Mouse (Mus musculus) heart, embryonic 16.5 days (tissue): Measurements from ENCODE around the gene Olfr656. TPM values are rescaled to one million over a fixed set of nuclear protein-coding genes. Genes with fewer than 3 reads are reported as not detected.

Experiments
- ATAC-seq: fragments of 200-750 bp; cut with Nextera tagmentation; replicated peaks from 2 replicates; pipeline ENCODE4 v1.8.0; 2017; ENCODE audit warnings: moderate number of reproducible peaks; ENCODE audit not compliant: insufficient read depth, low FRiP score; ENCODE audit errors: extremely low read depth
- H3K27ac ChIP-seq: fragments of 300-500 bp; sonication (generic); 2 replicates; pipeline ENCODE4 v1.5.1; 2014; ENCODE audit warnings: mild to moderate bottlenecking, low read length, control low read depth, moderate library complexity
- H3K27me3 ChIP-seq: fragments of 300-500 bp; sonication (generic); 2 replicates; pipeline ENCODE4 v1.6.1; 2014; ENCODE audit warnings: low read length, mixed read lengths; ENCODE audit not compliant: control insufficient read depth, insufficient read depth
- H3K36me3 ChIP-seq: fragments of 300-500 bp; sonication (generic); 2 replicates; pipeline ENCODE4 v1.6.1; 2014; ENCODE audit not compliant: control insufficient read depth, insufficient read depth
- H3K4me1 ChIP-seq: fragments of 300-500 bp; sonication (generic); 2 replicates; pipeline ENCODE4 v1.6.1; 2014; ENCODE audit warnings: low read length, mixed read lengths; ENCODE audit not compliant: control insufficient read depth, insufficient read depth
- H3K4me2 ChIP-seq: fragments of 300-500 bp; sonication (generic); 2 replicates; pipeline ENCODE4 v1.6.1; 2014; ENCODE audit warnings: low read depth, mild to moderate bottlenecking, control low read depth, low read length
- H3K4me3 ChIP-seq: fragments of 300-500 bp; sonication (generic); 2 replicates; pipeline ENCODE4 v1.5.1; 2014; ENCODE audit warnings: mild to moderate bottlenecking, control low read depth, low read length
- H3K9ac ChIP-seq: fragments of 300-500 bp; sonication (generic); 2 replicates; pipeline ENCODE4 v1.6.1; 2014; ENCODE audit warnings: low read length, control low read depth
- H3K9me3 ChIP-seq: fragments of 300-500 bp; sonication (generic); replicated peaks from 2 replicates; pipeline ENCODE4 v1.6.1; 2016; ENCODE audit warnings: low read length; ENCODE audit not compliant: control insufficient read depth
- WGBS: fragments of 180-500 bp; shearing (Covaris S2); extraction: QIAGEN DNeasy Blood & Tissue Kit; methylation state at CpG from one replicate; pipeline ENCODE4 v1.1.7; 2014; 5-methylcytosine and 5-hydroxymethylcytosine counted together
- polyA plus RNA-seq: library from polyadenylated mRNA; unstranded; fragments of >200 nt; fragmentation: Nextera tagmentation; extraction: Ambion mirVana; gene quantifications from 2 replicates; pipeline ENCODE4 v1.2.1, GENCODE M21; 2015

Olfr656 gene
- polyA plus RNA-seq, 1 experiment from 2014 or later = not detected

GRCm38 (mm10) chr7:104624494-104624893 lies 10.7 kb downstream of the Olfr656 start, which contains the start of gene Olfr657:
Gene Olfr657, plus strand, starts transcription at chr7:104624794.
- ATAC-seq = no peak
- no peaks in the 10 kb centered on the region for H3K9me3 ChIP-seq

GRCm38 (mm10) chr7:104646841-104647482 lies 33.2 kb downstream of the Olfr656 start, which contains the start of gene Olfr658:
Gene Olfr658, minus strand, starts transcription at chr7:104647305.
- Histone ChIP-seq H3K9ac (no peak within 1 kb of the TSS), H3K4me3 (no peak within 1 kb of the TSS), H3K27me3 (no peaks in the 10 kb centered on the region), H3K36me3 (no peaks in the 10 kb centered on the region), H3K4me1 (no peaks in the 10 kb centered on the region), H3K4me2 (peak within 1 kb of the TSS; percentile 51), H3K27ac (no peak within 1 kb of the TSS), H3K9me3 (no peaks in the 10 kb centered on the region)
- peak; percentile 58 for ATAC-seq
- 17% methylated on average over 21 of the region's 22 CpGs for WGBS

More at GRCm38 (mm10) chr7:104624494-104624893, 10.7 kb downstream of the Olfr656 start, which contains the start of gene Olfr657:
- Histone ChIP-seq H3K4me2 (no peak within 1 kb of the TSS), H3K36me3 (no peaks in the 10 kb centered on the region), H3K9ac (no peak within 1 kb of the TSS), H3K27me3 (no peaks in the 10 kb centered on the region), H3K27ac (no peak within 1 kb of the TSS), H3K4me1 (no peaks in the 10 kb centered on the region), H3K4me3 (no peak within 1 kb of the TSS)

DNA sequence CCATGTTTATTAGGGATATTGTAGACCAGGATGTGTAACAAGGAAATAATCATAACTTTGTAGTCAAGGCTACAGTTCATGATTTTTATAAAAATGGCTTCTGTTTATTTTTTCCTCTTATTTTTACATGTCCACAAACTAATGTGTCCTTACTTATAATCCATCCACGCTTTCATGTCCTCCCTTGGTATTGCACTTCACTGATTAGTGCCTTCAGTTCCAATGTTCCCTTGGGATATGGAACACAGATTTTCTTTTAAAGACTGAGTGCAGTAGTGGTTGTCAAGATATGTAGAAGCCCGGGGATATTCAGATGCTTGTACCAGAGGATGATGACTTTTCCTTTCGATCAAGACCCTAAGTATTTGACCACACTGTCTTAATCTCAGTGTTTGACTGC lies 52.7 kb downstream of the Olfr656 start, which contains the start of gene Olfr659:
TSS of gene Olfr659 (plus strand) at position 301 of the 400 bp plus-strand sequence.
- no peaks in the 10 kb centered on the region for H3K27me3 ChIP-seq
- no peak within 1 kb of the TSS for H3K9ac ChIP-seq
- H3K36me3 ChIP-seq = no peaks in the 10 kb centered on the region
- no peaks in the 10 kb centered on the region for H3K4me1 ChIP-seq
- WGBS = 64% methylated on average over 3 of the region's 3 CpGs
- no peak within 1 kb of the TSS for H3K4me2 ChIP-seq
- H3K9me3 ChIP-seq = no peaks in the 10 kb centered on the region; the same call in 1 of the 2 replicates
- no peak within 1 kb of the TSS for H3K4me3 ChIP-seq
- no peak for ATAC-seq
- no peak within 1 kb of the TSS for H3K27ac ChIP-seq

Other genes with a start within 250 kb of the Olfr656 start
- gene Trim30b, start 244.1 kb upstream of the Olfr656 start, polyA plus RNA-seq = 0.05 and 0.07 TPM in 2 replicates
- gene Trim30c, start 213.1 kb upstream of the Olfr656 start, polyA plus RNA-seq = 0.11 and 0.26 TPM in 2 replicates
- gene Trim30a, start 148.8 kb upstream of the Olfr656 start, polyA plus RNA-seq = 1.3 and 2.2 TPM in 2 replicates
- gene Trim30d, start 106.1 kb upstream of the Olfr656 start, polyA plus RNA-seq = 0.41 and 0.95 TPM in 2 replicates
- not detected in 2 replicates for gene Olfr651, start 63.8 kb upstream of the Olfr656 start, polyA plus RNA-seq
- not detected in 2 replicates for gene Olfr652, start 53.1 kb upstream of the Olfr656 start, polyA plus RNA-seq
- not detected in 2 replicates for gene Olfr653, start 36.6 kb upstream of the Olfr656 start, polyA plus RNA-seq
- not detected in 2 replicates for gene Olfr654, start 26.9 kb upstream of the Olfr656 start, polyA plus RNA-seq
- not detected in 2 replicates for gene Olfr655, start 12.2 kb upstream of the Olfr656 start, polyA plus RNA-seq
- gene Olfr657, start 10.8 kb downstream of the Olfr656 start, polyA plus RNA-seq = not detected in 2 replicates
- gene Olfr658, start 33.4 kb downstream of the Olfr656 start, polyA plus RNA-seq = not detected in 2 replicates
- not detected in 2 replicates for gene Olfr659, start 52.8 kb downstream of the Olfr656 start, polyA plus RNA-seq
- gene Olfr661, start 72.5 kb downstream of the Olfr656 start, polyA plus RNA-seq = not detected in 2 replicates
- gene Usp17le, start 163.5 kb downstream of the Olfr656 start, polyA plus RNA-seq = not detected in 2 replicates
- gene Usp17lb, start 228.6 kb downstream of the Olfr656 start, polyA plus RNA-seq = not detected in 2 replicates
- not detected in 2 replicates for gene Usp17la, start 243.1 kb downstream of the Olfr656 start, polyA plus RNA-seq